Mouse (Mus musculus): Measurements from ENCODE around the gene Polr2l. TPM values are rescaled to one million over a fixed set of nuclear protein-coding genes. Genes with fewer than 3 reads are reported as not detected.

The Polr2l gene
- total RNA-seq (2014; rRNA removed): 25.5 and 46.1 TPM in 2 replicates
- polyA plus RNA-seq (2015; fragmentation: Nextera tagmentation; extraction: Ambion mirVana): 75.9 and 81.6 TPM in 2 replicates

GRCm38 (mm10) chr7:141475011-141475804, at the start of gene Polr2l, which contains the start of gene Tspan4:
Polr2l (minus strand) TSS chr7:141475132.
Tspan4 (plus strand) TSS chr7:141475240.
- peak within 1 kb of the TSS; percentile 77 for H3K4me2 ChIP-seq (ENCODE audit: low read depth, low read length)
- peaks cover 14% of the 10 kb centered on the region for H3K4me1 ChIP-seq (ENCODE audit: insufficient read depth, low read length)
- peaks cover 12% of the 10 kb centered on the region for H3K36me3 ChIP-seq (ENCODE audit: insufficient read depth, low read length)
- peak within 1 kb of the TSS; percentile 80; the same call in 1 of the 2 replicates for H3K27ac ChIP-seq
- TF ChIP-seq CTCF (IDR thresholded peaks at IDR 0.05; ENCODE audit: low read depth): no peak; the same call in 1 of the 2 replicates
- peak within 1 kb of the TSS; percentile 60 for H3K4me3 ChIP-seq (ENCODE audit: low read length)
- H3K9ac ChIP-seq (replicated peaks; ENCODE audit: low read length): peak within 1 kb of the TSS; percentile 87
- ATAC-seq: peak; percentile 87
- no peaks in the 10 kb centered on the region for H3K27me3 ChIP-seq (ENCODE audit: insufficient read depth, low read length)
- DNase-seq (ENCODE audit: low spot score): peak; percentile 91
- WGBS: 1% methylated on average over 87 of the region's 87 CpGs
- H3K9me3 ChIP-seq (ENCODE audit: low read length): no peaks in the 10 kb centered on the region

- no peaks in the 10 kb centered on the region for H3K4me1 ChIP-seq (ENCODE audit: insufficient read depth, low read length)
- H3K9me3 ChIP-seq (ENCODE audit: low read length): no peaks in the 10 kb centered on the region
- H3K27ac ChIP-seq: no peak overlapping the region
- TF ChIP-seq CTCF (IDR thresholded peaks at IDR 0.05; ENCODE audit: low read depth): no peak
- no peaks in the 10 kb centered on the region for H3K27me3 ChIP-seq (ENCODE audit: insufficient read depth, low read length)
- no peak overlapping the region for H3K4me3 ChIP-seq (ENCODE audit: low read length)
- 85% methylated on average over 4 of the region's 4 CpGs for WGBS
- H3K4me2 ChIP-seq (ENCODE audit: low read depth, low read length): no peak overlapping the region
- ATAC-seq (no peak), DNase-seq (ENCODE audit: low spot score) (no peak)
- no peak overlapping the region for H3K9ac ChIP-seq (replicated peaks; ENCODE audit: low read length)
- H3K36me3 ChIP-seq (ENCODE audit: insufficient read depth, low read length): peaks cover 16% of the 10 kb centered on the region
Observed at GRCm38 (mm10) chr7:141524271-141524670, 49.3 kb upstream of the Polr2l start.

- peak; percentile 26; the same call in 1 of the 2 replicates for TF ChIP-seq CTCF (IDR thresholded peaks at IDR 0.05; ENCODE audit: low read depth)
- Histone ChIP-seq H3K9me3 (ENCODE audit: low read length) (no peaks in the 10 kb centered on the region), H3K4me2 (ENCODE audit: low read depth, low read length) (no peak overlapping the region), H3K4me1 (ENCODE audit: insufficient read depth, low read length) (no peaks in the 10 kb centered on the region), H3K27me3 (ENCODE audit: insufficient read depth, low read length) (no peaks in the 10 kb centered on the region), H3K9ac (replicated peaks; ENCODE audit: low read length) (no peak overlapping the region), H3K36me3 (ENCODE audit: insufficient read depth, low read length) (peaks cover 7% of the 10 kb centered on the region), H3K27ac (no peak overlapping the region), H3K4me3 (ENCODE audit: low read length) (no peak overlapping the region)
- ATAC-seq: no peak
- DNase-seq (ENCODE audit: low spot score): peak; percentile 21
- WGBS: 28% methylated on average over 3 of the region's 4 CpGs
Observed at GRCm38 (mm10) chr7:141523007-141523406, 48.1 kb upstream of the Polr2l start.

- no peaks in the 10 kb centered on the region for H3K4me1 ChIP-seq (ENCODE audit: insufficient read depth, low read length)
- no peak overlapping the region for H3K4me3 ChIP-seq (ENCODE audit: low read length)
- ATAC-seq: no peak
- no peak for TF ChIP-seq CTCF (IDR thresholded peaks at IDR 0.05; ENCODE audit: low read depth)
- H3K4me2 ChIP-seq (ENCODE audit: low read depth, low read length): no peak overlapping the region
- DNase-seq (ENCODE audit: low spot score): no peak
- H3K27me3 ChIP-seq (ENCODE audit: insufficient read depth, low read length): no peaks in the 10 kb centered on the region
- 75% methylated on average over 1 of the region's 1 CpGs for WGBS
- H3K27ac ChIP-seq: no peak overlapping the region
- H3K9me3 ChIP-seq (ENCODE audit: low read length): no peaks in the 10 kb centered on the region
- no peaks in the 10 kb centered on the region; the same call in 1 of the 2 replicates for H3K36me3 ChIP-seq (ENCODE audit: insufficient read depth, low read length)
- H3K9ac ChIP-seq (replicated peaks; ENCODE audit: low read length): no peak overlapping the region
Observed at GRCm38 (mm10) chr7:141519795-141520194, 44.9 kb upstream of the Polr2l start.

GRCm38 (mm10) chr7:141518926-141519325, 44.0 kb upstream of the Polr2l start:
- ATAC-seq (no peak), DNase-seq (ENCODE audit: low spot score) (no peak)
- H3K27me3 ChIP-seq (ENCODE audit: insufficient read depth, low read length): no peaks in the 10 kb centered on the region
- H3K9me3 ChIP-seq (ENCODE audit: low read length): no peaks in the 10 kb centered on the region
- no peak for TF ChIP-seq CTCF (IDR thresholded peaks at IDR 0.05; ENCODE audit: low read depth)
- no peak overlapping the region for H3K27ac ChIP-seq
- no peak overlapping the region for H3K9ac ChIP-seq (replicated peaks; ENCODE audit: low read length)
- no peaks in the 10 kb centered on the region for H3K4me1 ChIP-seq (ENCODE audit: insufficient read depth, low read length)
- no peak overlapping the region for H3K4me3 ChIP-seq (ENCODE audit: low read length)
- H3K4me2 ChIP-seq (ENCODE audit: low read depth, low read length): no peak overlapping the region
- H3K36me3 ChIP-seq (ENCODE audit: insufficient read depth, low read length): no peaks in the 10 kb centered on the region; the same call in 1 of the 2 replicates
- 61% methylated on average over 3 of the region's 3 CpGs for WGBS

- no peak overlapping the region for H3K9ac ChIP-seq (replicated peaks; ENCODE audit: low read length)
- 70% methylated on average over 5 of the region's 5 CpGs for WGBS
- H3K27ac ChIP-seq: no peak overlapping the region
- no peak for TF ChIP-seq CTCF (IDR thresholded peaks at IDR 0.05; ENCODE audit: low read depth)
- ATAC-seq: no peak
- no peaks in the 10 kb centered on the region for H3K9me3 ChIP-seq (ENCODE audit: low read length)
- H3K36me3 ChIP-seq (ENCODE audit: insufficient read depth, low read length): no peaks in the 10 kb centered on the region; the same call in 1 of the 2 replicates
- DNase-seq (ENCODE audit: low spot score): no peak
- H3K27me3 ChIP-seq (ENCODE audit: insufficient read depth, low read length): no peaks in the 10 kb centered on the region
- H3K4me1 ChIP-seq (ENCODE audit: insufficient read depth, low read length): no peaks in the 10 kb centered on the region
- no peak overlapping the region for H3K4me3 ChIP-seq (ENCODE audit: low read length)
- H3K4me2 ChIP-seq (ENCODE audit: low read depth, low read length): no peak overlapping the region
Observed at GRCm38 (mm10) chr7:141518296-141518695, 43.4 kb upstream of the Polr2l start.

GRCm38 (mm10) chr7:141517638-141518037, 42.7 kb upstream of the Polr2l start:
- H3K36me3 ChIP-seq (ENCODE audit: insufficient read depth, low read length): no peaks in the 10 kb centered on the region; the same call in 1 of the 2 replicates
- H3K4me1 ChIP-seq (ENCODE audit: insufficient read depth, low read length): no peaks in the 10 kb centered on the region
- 86% methylated on average over 4 of the region's 4 CpGs for WGBS

More at GRCm38 (mm10) chr7:141517638-141518037, 42.7 kb upstream of the Polr2l start:
- no peak overlapping the region for H3K4me2 ChIP-seq (ENCODE audit: low read depth, low read length)
- DNase-seq (ENCODE audit: low spot score) (no peak), ATAC-seq (no peak)
- no peak overlapping the region for H3K4me3 ChIP-seq (ENCODE audit: low read length)
- H3K9me3 ChIP-seq (ENCODE audit: low read length): no peaks in the 10 kb centered on the region
- TF ChIP-seq CTCF (IDR thresholded peaks at IDR 0.05; ENCODE audit: low read depth): no peak
- H3K27me3 ChIP-seq (ENCODE audit: insufficient read depth, low read length): no peaks in the 10 kb centered on the region
- H3K9ac ChIP-seq (replicated peaks; ENCODE audit: low read length): no peak overlapping the region
- no peak overlapping the region for H3K27ac ChIP-seq

Data from hindbrain, postnatal 0 days (tissue).